Comparison of ENCODE assay signal across 8 mouse cellular contexts in the genomic region with DNA sequence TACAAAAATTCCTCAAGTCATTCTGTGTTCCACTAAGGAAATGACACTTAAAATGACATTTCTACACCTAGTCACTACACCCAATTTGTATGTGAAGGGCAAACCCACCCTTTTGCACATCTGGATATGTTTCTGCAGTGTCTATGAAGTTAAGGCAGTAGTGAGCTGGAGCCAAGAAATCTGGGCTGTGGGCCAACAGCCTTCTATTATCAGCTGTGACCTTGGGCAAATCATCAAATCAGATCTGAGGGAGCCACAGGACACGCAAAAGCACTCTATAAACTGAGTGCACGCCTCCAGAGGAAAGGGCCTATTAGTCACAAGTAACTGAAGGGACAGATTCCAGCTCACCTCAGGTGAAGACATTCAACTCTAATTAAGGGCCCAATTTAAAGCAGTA. TPM values are rescaled to one million over a fixed set of nuclear protein-coding genes. Genes with fewer than 3 reads are reported as not detected.
DNase-seq lines count a peak whose midpoint lies in the region.

No protein-coding gene starts in this region.

- intact Hi-C loops in left cerebral cortex, postnatal 14 days (cut with DNase I): no loop called here

- peak; percentile 71 for DNase-seq in urinary bladder, postnatal 14 days (ENCODE audit: low spot score)
- DNase-seq in urinary bladder, adult 2 months (ENCODE audit: low spot score): no peak
- peak; percentile 98 for DNase-seq in heart, adult 11 months
- DNase-seq in kidney, adult 8-10 months: peak; percentile 67 to 76
- DNase-seq in lung, postnatal 14 days: peak; percentile 64
- DNase-seq in left cerebral cortex, postnatal 14 days (ENCODE audit: low spot score in 2 of 2): no peak
- no peak for DNase-seq in layer of hippocampus, adult 11-12 months (ENCODE audit: low spot score)
- DNase-seq in thymus, postnatal 0 days (ENCODE audit: low spot score): no peak

RNA-seq across cellular contexts. Expression of a gene that starts 3.2 kb away (rescaled TPM):
- polyA plus RNA-seq in urinary bladder, adult 2 months (2012; rRNA removed): 80.5 and 95.6 TPM in 2 replicates
- 10 to 100 TPM; 50.7 to 61.4 TPM for total RNA-seq in left cerebral cortex, postnatal 14 days (2021)
- 105 and 110 TPM in 2 replicates for polyA plus RNA-seq in thymus, postnatal 0 days (2015; fragmentation: Nextera tagmentation; extraction: Ambion mirVana)

Comparison
In these comparisons a context has a peak if more than half of its experiments do, and no peak if none do; other contexts are left out.
1. DNase-seq: peak in urinary bladder, postnatal 14 days (single experiment), heart, adult 11 months (single experiment), kidney, adult 8-10 months (2 of 2) and lung, postnatal 14 days (single experiment); none in urinary bladder, adult 2 months (single experiment), left cerebral cortex, postnatal 14 days (0 of 2), layer of hippocampus, adult 11-12 months (single experiment) and thymus, postnatal 0 days (single experiment).